21 mouse cellular contexts compared by ENCODE assay signal in the genomic region with DNA sequence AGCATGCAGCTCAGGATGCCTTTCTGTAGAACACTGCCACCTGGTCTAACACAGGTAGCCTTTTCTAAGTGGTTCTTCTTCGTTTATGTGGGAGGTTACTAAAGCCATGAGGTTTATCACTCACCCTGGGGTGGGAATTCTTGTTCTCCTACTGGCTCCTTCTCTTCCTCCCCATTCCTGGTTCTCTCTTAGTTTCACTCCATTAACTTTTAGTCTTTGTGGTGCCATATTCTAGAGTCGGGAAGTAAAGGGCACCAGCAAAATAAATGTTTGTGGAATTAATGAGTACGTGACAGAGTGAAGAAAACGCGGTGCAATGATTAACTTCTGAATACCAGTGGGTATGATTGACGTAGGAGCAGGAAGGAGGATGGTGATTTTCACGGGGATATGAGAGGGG.
"Had no signal": no experiment of that assay in that cellular context is flagged by ENCODE, and none has a peak within 500 bp of the region (broad histone marks: within the 10 kb centered on the region; RNA-seq: fewer than 3 reads in every experiment).

No protein-coding gene starts in this region.

- H3K4me2 ChIP-seq: heart, embryonic 11.5 days; hindbrain, embryonic 12.5 days; hindbrain, embryonic 15.5 days; limb, embryonic 13.5 days; limb, embryonic 15.5 days; liver, embryonic 12.5 days had no signal

- H3K36me3 ChIP-seq: hindbrain, embryonic 10.5 days; hindbrain, embryonic 12.5 days; hindbrain, embryonic 15.5 days; limb, embryonic 13.5 days; limb, embryonic 15.5 days; liver, embryonic 12.5 days had no signal

- H3K4me1 ChIP-seq: liver, embryonic 12.5 days had no signal

- H3K9ac ChIP-seq: hindbrain, embryonic 12.5 days; hindbrain, embryonic 15.5 days; limb, embryonic 13.5 days; limb, embryonic 15.5 days; liver, embryonic 12.5 days; liver, embryonic 14.5 days had no signal

- H3K27ac ChIP-seq: gastrocnemius, adult 2 months; heart, adult 2 months; hindbrain, embryonic 10.5 days; hindbrain, embryonic 12.5 days; hindbrain, embryonic 15.5 days; hindbrain, postnatal 0 days; limb, embryonic 13.5 days; limb, embryonic 15.5 days; liver, embryonic 12.5 days; liver, embryonic 14.5 days had no signal

- H3K27me3 ChIP-seq: hindbrain, embryonic 12.5 days; hindbrain, embryonic 15.5 days; limb, embryonic 13.5 days; limb, embryonic 15.5 days had no signal

- H3K4me3 ChIP-seq: gastrocnemius, adult 2 months; heart, adult 2 months; hindbrain, embryonic 10.5 days; hindbrain, embryonic 12.5 days; hindbrain, embryonic 15.5 days; limb, embryonic 13.5 days; limb, embryonic 15.5 days; liver, embryonic 12.5 days had no signal

- DNase-seq: gastrocnemius, adult 2 months; gastrocnemius, postnatal 10 days; gastrocnemius, postnatal 25 days; heart, adult 2 months; heart, postnatal 10 days; heart, postnatal 4 days; layer of hippocampus, adult 9-11 months; layer of hippocampus, postnatal 36 days; left cerebral cortex, postnatal 4 days; lung, adult 18-20 months had no signal

- ATAC-seq: forebrain, embryonic 16.5 days; hindbrain, postnatal 0 days; intestine, embryonic 16.5 days; liver, embryonic 12.5 days had no signal

- H3K9me3 ChIP-seq: hindbrain, embryonic 10.5 days; hindbrain, embryonic 12.5 days; hindbrain, embryonic 15.5 days; limb, embryonic 15.5 days; liver, embryonic 12.5 days had no signal
